Mouse (Mus musculus) stomach, embryonic 16.5 days (tissue): ENCODE measurements around the gene Adgrv1. TPM values are rescaled to one million over a fixed set of nuclear protein-coding genes. Genes with fewer than 3 reads are reported as not detected.

ENCODE experiments used
- ATAC-seq: fragments of 200-750 bp; cut with Nextera tagmentation; 2 replicates; pipeline ENCODE4 v1.8.0; 2017; ENCODE audit warnings: moderate number of reproducible peaks, moderate TSS enrichment; ENCODE audit not compliant: insufficient read depth, low FRiP score
- H3K27ac ChIP-seq: fragments of 300-500 bp; sonication (generic); 2 replicates; pipeline ENCODE4 v1.5.1; 2014; ENCODE audit warnings: low read length
- H3K27me3 ChIP-seq: fragments of 300-500 bp; sonication (generic); 2 replicates; pipeline ENCODE4 v1.6.1; 2014; ENCODE audit warnings: low read length, control low read depth, mixed read lengths; ENCODE audit not compliant: control insufficient read depth, insufficient read depth
- H3K36me3 ChIP-seq: fragments of 300-500 bp; sonication (generic); 2 replicates; pipeline ENCODE4 v1.6.1; 2014; ENCODE audit warnings: low read length; ENCODE audit not compliant: control insufficient read depth, insufficient read depth
- H3K4me1 ChIP-seq: fragments of 300-500 bp; sonication (generic); 2 replicates; pipeline ENCODE4 v1.6.1; 2014; ENCODE audit warnings: low read length, control low read depth, mixed read lengths; ENCODE audit not compliant: control insufficient read depth, insufficient read depth
- H3K4me2 ChIP-seq: fragments of 300-500 bp; sonication (generic); 2 replicates; pipeline ENCODE4 v1.6.1; 2014; ENCODE audit warnings: low read depth, low read length, mixed read lengths
- H3K4me3 ChIP-seq: fragments of 300-500 bp; sonication (generic); replicated peaks from 2 replicates; pipeline ENCODE4 v1.5.1; 2014; ENCODE audit warnings: mild to moderate bottlenecking, low read length
- H3K9ac ChIP-seq: fragments of 300-500 bp; sonication (generic); 2 replicates; pipeline ENCODE4 v1.6.1; 2014; ENCODE audit warnings: low read length
- H3K9me3 ChIP-seq: fragments of 300-500 bp; sonication (generic); replicated peaks from 2 replicates; pipeline ENCODE4 v1.6.1; 2016; ENCODE audit warnings: low read length, control low read depth; ENCODE audit not compliant: control insufficient read depth
- WGBS: fragments of 180-500 bp; shearing (Covaris S2); extraction: QIAGEN DNeasy Blood & Tissue Kit; methylation state at CpG from one replicate; pipeline ENCODE4 v1.1.7; 2014; 5-methylcytosine and 5-hydroxymethylcytosine counted together
- polyA plus RNA-seq: library from polyadenylated mRNA; unstranded; fragments of >200 nt; fragmentation: Nextera tagmentation; extraction: Ambion mirVana; gene quantifications from 2 replicates; pipeline ENCODE4 v1.2.1, GENCODE M21; 2015

Adgrv1 gene
- polyA plus RNA-seq, 1 experiment from 2014 or later: 1.1 TPM

GRCm38 (mm10) chr13:81449630-81450029 is 183.3 kb downstream of the Adgrv1 start:
- H3K4me2 ChIP-seq: no peak overlapping the region
- H3K4me3 ChIP-seq: no peak overlapping the region
- no peak for ATAC-seq
- no peaks in the 10 kb centered on the region for H3K27me3 ChIP-seq
- H3K4me1 ChIP-seq: no peaks in the 10 kb centered on the region
- H3K36me3 ChIP-seq: no peaks in the 10 kb centered on the region
- no peak overlapping the region for H3K9ac ChIP-seq
- H3K9me3 ChIP-seq: no peaks in the 10 kb centered on the region
- WGBS: 86% methylated on average over 4 of the region's 4 CpGs
- no peak overlapping the region for H3K27ac ChIP-seq

- H3K27ac ChIP-seq: no peak overlapping the region
- no peaks in the 10 kb centered on the region for H3K27me3 ChIP-seq
- H3K9ac ChIP-seq: no peak overlapping the region
- H3K4me1 ChIP-seq: no peaks in the 10 kb centered on the region
- H3K36me3 ChIP-seq: no peaks in the 10 kb centered on the region
- H3K9me3 ChIP-seq: no peaks in the 10 kb centered on the region
- WGBS: 88% methylated on average over 7 of the region's 7 CpGs
- no peak overlapping the region for H3K4me3 ChIP-seq
- H3K4me2 ChIP-seq: no peak overlapping the region
- ATAC-seq: no peak
Measured at GRCm38 (mm10) chr13:81449198-81449597, 183.8 kb downstream of the Adgrv1 start.

- H3K9ac ChIP-seq: no peak overlapping the region
- H3K27me3 ChIP-seq: no peaks in the 10 kb centered on the region
- ATAC-seq: no peak
- H3K36me3 ChIP-seq: no peaks in the 10 kb centered on the region
- H3K4me3 ChIP-seq: no peak overlapping the region
- H3K4me2 ChIP-seq: no peak overlapping the region
- H3K4me1 ChIP-seq: no peaks in the 10 kb centered on the region
- no peaks in the 10 kb centered on the region for H3K9me3 ChIP-seq
- H3K27ac ChIP-seq: no peak overlapping the region
- WGBS: 79% methylated on average over 3 of the region's 3 CpGs
Measured at GRCm38 (mm10) chr13:81441412-81441811, 191.5 kb downstream of the Adgrv1 start.

- H3K27me3 ChIP-seq: no peaks in the 10 kb centered on the region
- H3K9me3 ChIP-seq: no peaks in the 10 kb centered on the region
- WGBS: 40% methylated on average over 12 of the region's 12 CpGs
- no peak overlapping the region for H3K27ac ChIP-seq
- H3K4me2 ChIP-seq: no peak overlapping the region
- no peak overlapping the region for H3K4me3 ChIP-seq
- no peaks in the 10 kb centered on the region for H3K36me3 ChIP-seq
- no peak overlapping the region for H3K9ac ChIP-seq
- H3K4me1 ChIP-seq: no peaks in the 10 kb centered on the region
- no peak for ATAC-seq
Measured at GRCm38 (mm10) chr13:81439390-81440025, 193.4 kb downstream of the Adgrv1 start.

- Histone ChIP-seq H3K4me2 (no peak overlapping the region), H3K27ac (no peak overlapping the region), H3K36me3 (no peaks in the 10 kb centered on the region), H3K4me1 (no peaks in the 10 kb centered on the region), H3K4me3 (no peak overlapping the region), H3K9me3 (no peaks in the 10 kb centered on the region), H3K27me3 (no peaks in the 10 kb centered on the region), H3K9ac (no peak overlapping the region)
- 61% methylated on average over 8 of the region's 8 CpGs for WGBS
- no peak for ATAC-seq
Measured at GRCm38 (mm10) chr13:81437088-81437487, 195.9 kb downstream of the Adgrv1 start.

- H3K4me1 ChIP-seq: no peaks in the 10 kb centered on the region
- H3K4me3 ChIP-seq: no peak overlapping the region
- no peak overlapping the region for H3K9ac ChIP-seq
- ATAC-seq: no peak
- no peaks in the 10 kb centered on the region for H3K36me3 ChIP-seq
- no peak overlapping the region for H3K27ac ChIP-seq
- H3K27me3 ChIP-seq: no peaks in the 10 kb centered on the region
- no peak overlapping the region for H3K4me2 ChIP-seq
- WGBS: 71% methylated on average over 15 of the region's 15 CpGs
- H3K9me3 ChIP-seq: no peaks in the 10 kb centered on the region
Measured at GRCm38 (mm10) chr13:81426896-81427755, 205.8 kb downstream of the Adgrv1 start.

- Histone ChIP-seq H3K4me2 (no peak overlapping the region), H3K4me3 (no peak overlapping the region), H3K27me3 (no peaks in the 10 kb centered on the region), H3K4me1 (no peaks in the 10 kb centered on the region), H3K9ac (no peak overlapping the region), H3K9me3 (no peaks in the 10 kb centered on the region), H3K27ac (no peak overlapping the region), H3K36me3 (no peaks in the 10 kb centered on the region)
- WGBS: 54% methylated on average over 6 of the region's 6 CpGs
- no peak for ATAC-seq
Measured at GRCm38 (mm10) chr13:81425111-81425510, 207.8 kb downstream of the Adgrv1 start.

- 70% methylated on average over 4 of the region's 4 CpGs for WGBS
Measured at GRCm38 (mm10) chr13:81424002-81424401, 209.0 kb downstream of the Adgrv1 start.

GRCm38 (mm10) chr13:81407881-81408460 is 225.0 kb downstream of the Adgrv1 start:
- Histone ChIP-seq H3K36me3 (no peaks in the 10 kb centered on the region), H3K27ac (no peak overlapping the region), H3K4me1 (no peaks in the 10 kb centered on the region), H3K9ac (no peak overlapping the region), H3K27me3 (no peaks in the 10 kb centered on the region), H3K9me3 (no peaks in the 10 kb centered on the region), H3K4me3 (no peak overlapping the region), H3K4me2 (no peak overlapping the region)
- ATAC-seq: no peak
- 76% methylated on average over 1 of the region's 1 CpGs for WGBS

More at GRCm38 (mm10) chr13:81424002-81424401, 209.0 kb downstream of the Adgrv1 start:
- Histone ChIP-seq H3K27me3 (no peaks in the 10 kb centered on the region), H3K9me3 (no peaks in the 10 kb centered on the region), H3K27ac (no peak overlapping the region), H3K4me3 (no peak overlapping the region), H3K4me1 (no peaks in the 10 kb centered on the region), H3K9ac (no peak overlapping the region), H3K4me2 (no peak overlapping the region), H3K36me3 (no peaks in the 10 kb centered on the region)
- no peak for ATAC-seq
